Mouse (Mus musculus) brain, embryonic 14.5 days (tissue): ENCODE results near the gene Zdhhc18.

Experiments used
- CTCF ChIP-seq: fragments of 200-500 bp; IDR thresholded peaks from 2 replicates; pipeline ENCODE4 v1.5.1; 2012; ENCODE audit warnings: inconsistent platforms, mild to moderate bottlenecking, moderate library complexity, borderline replicate concordance; ENCODE audit not compliant: insufficient read depth, insufficient read length; ENCODE audit errors: extremely low read depth
- POLR2A ChIP-seq: fragments of 200-500 bp; IDR thresholded peaks from 2 replicates; pipeline ENCODE4 v1.6.1; 2012; ENCODE audit warnings: mild to moderate bottlenecking, inconsistent platforms, borderline replicate concordance; ENCODE audit not compliant: poor library complexity, insufficient read depth, insufficient read length, severe bottlenecking; ENCODE audit errors: extremely low read depth

GRCm38 (mm10) chr4:133598616-133599015, 51.3 kb downstream of the Zdhhc18 start:
- TF ChIP-seq CTCF = no peak
- TF ChIP-seq POLR2A = no peak
